Mouse (Mus musculus) stomach, embryonic 15.5 days (tissue): ENCODE measurements around the gene Pkd1l1. TPM values are rescaled to one million over a fixed set of nuclear protein-coding genes. Genes with fewer than 3 reads are reported as not detected.

Experiments used
- ATAC-seq: fragments of 200-750 bp; cut with Nextera tagmentation; 2 replicates; pipeline ENCODE4 v1.8.0; 2017; ENCODE audit warnings: low read depth, moderate number of reproducible peaks, moderate TSS enrichment; ENCODE audit not compliant: insufficient read depth, low FRiP score
- H3K27ac ChIP-seq: fragments of 300-500 bp; sonication (generic); 2 replicates; pipeline ENCODE4 v1.5.1; 2015; ENCODE audit warnings: mild to moderate bottlenecking, inconsistent platforms
- H3K27me3 ChIP-seq: fragments of 300-500 bp; sonication (generic); replicated peaks from 2 replicates; pipeline ENCODE4 v1.6.1; 2015; ENCODE audit warnings: inconsistent platforms
- H3K36me3 ChIP-seq: fragments of 300-500 bp; sonication (generic); 2 replicates; pipeline ENCODE4 v1.6.1; 2015; ENCODE audit warnings: inconsistent platforms
- H3K4me1 ChIP-seq: fragments of 300-500 bp; sonication (generic); 2 replicates; pipeline ENCODE4 v1.6.1; 2015; ENCODE audit warnings: inconsistent platforms
- H3K4me2 ChIP-seq: fragments of 300-500 bp; sonication (generic); 2 replicates; pipeline ENCODE4 v1.6.1; 2015; ENCODE audit warnings: mild to moderate bottlenecking, inconsistent platforms
- H3K4me3 ChIP-seq: fragments of 300-500 bp; sonication (generic); replicated peaks from 2 replicates; pipeline ENCODE4 v1.5.1; 2015; ENCODE audit warnings: inconsistent platforms
- H3K9ac ChIP-seq: fragments of 300-500 bp; sonication (generic); 2 replicates; pipeline ENCODE4 v1.6.1; 2015; ENCODE audit warnings: inconsistent platforms
- H3K9me3 ChIP-seq: fragments of 300-500 bp; sonication (generic); 2 replicates; pipeline ENCODE4 v1.6.1; 2016; ENCODE audit warnings: inconsistent platforms
- WGBS: fragments of 180-500 bp; shearing (Covaris S2); methylation state at CpG from one replicate; pipeline ENCODE4 v1.1.7; 2015; 5-methylcytosine and 5-hydroxymethylcytosine counted together
- polyA plus RNA-seq: library from polyadenylated mRNA; unstranded; fragments of >200 nt; fragmentation: Nextera tagmentation; extraction: Ambion mirVana; gene quantifications from 2 replicates; pipeline ENCODE4 v1.2.1, GENCODE M21; 2015

The Pkd1l1 gene
- polyA plus RNA-seq, 1 experiment from 2014 or later = 0.06 TPM

GRCm38 (mm10) chr11:8814097-8814790 lies 158.8 kb downstream of the Pkd1l1 start:
- peak; percentile 74 for ATAC-seq
- Histone ChIP-seq H3K9me3 (no peaks in the 10 kb centered on the region), H3K4me3 (no peak overlapping the region), H3K4me1 (0 out of 2 replicates have a peak, but pooled peaks cover 7% of the 10 kb centered on the region), H3K4me2 (no peak overlapping the region), H3K36me3 (no peaks in the 10 kb centered on the region), H3K27ac (peak overlapping the region; percentile 61; the same call in 1 of the 2 replicates), H3K9ac (no peak overlapping the region), H3K27me3 (no peaks in the 10 kb centered on the region)
- WGBS = 36% methylated on average over 4 of the region's 4 CpGs

GRCm38 (mm10) chr11:8811506-8812100 lies 161.5 kb downstream of the Pkd1l1 start:
- H3K4me1 ChIP-seq = 0 out of 2 replicates have a peak, but pooled peaks cover 7% of the 10 kb centered on the region
- no peaks in the 10 kb centered on the region for H3K27me3 ChIP-seq
- peak; percentile 36; the same call in 1 of the 2 replicates for ATAC-seq
- H3K36me3 ChIP-seq = no peaks in the 10 kb centered on the region
- H3K4me3 ChIP-seq = no peak overlapping the region
- no peak overlapping the region for H3K4me2 ChIP-seq
- H3K9me3 ChIP-seq = no peaks in the 10 kb centered on the region
- WGBS = 15% methylated on average over 5 of the region's 5 CpGs
- no peak overlapping the region for H3K9ac ChIP-seq
- H3K27ac ChIP-seq = no peak overlapping the region

- no peaks in the 10 kb centered on the region for H3K27me3 ChIP-seq
- H3K4me2 ChIP-seq = no peak overlapping the region
Observed at GRCm38 (mm10) chr11:8809644-8810043, 163.4 kb downstream of the Pkd1l1 start.

GRCm38 (mm10) chr11:8807009-8807408 lies 166.1 kb downstream of the Pkd1l1 start:
- Histone ChIP-seq H3K4me1 (0 out of 2 replicates have a peak, but pooled peaks cover 7% of the 10 kb centered on the region), H3K9ac (no peak overlapping the region), H3K36me3 (no peaks in the 10 kb centered on the region), H3K9me3 (no peaks in the 10 kb centered on the region), H3K27ac (no peak overlapping the region), H3K27me3 (no peaks in the 10 kb centered on the region), H3K4me3 (no peak overlapping the region), H3K4me2 (no peak overlapping the region)
- WGBS = 81% methylated on average over 4 of the region's 4 CpGs
- no peak for ATAC-seq

More at GRCm38 (mm10) chr11:8809644-8810043, 163.4 kb downstream of the Pkd1l1 start:
- ATAC-seq = no peak
- Histone ChIP-seq H3K4me1 (0 out of 2 replicates have a peak, but pooled peaks cover 7% of the 10 kb centered on the region), H3K4me3 (no peak overlapping the region), H3K36me3 (no peaks in the 10 kb centered on the region), H3K9me3 (no peaks in the 10 kb centered on the region), H3K27ac (no peak overlapping the region), H3K9ac (no peak overlapping the region)
- WGBS = 45% methylated on average over 1 of the region's 1 CpGs

GRCm38 (mm10) chr11:8804178-8804577 lies 168.9 kb downstream of the Pkd1l1 start:
- no peak overlapping the region for H3K4me2 ChIP-seq
- 80% methylated on average over 3 of the region's 3 CpGs for WGBS

GRCm38 (mm10) chr11:8797486-8797885 lies 175.6 kb downstream of the Pkd1l1 start:
- Histone ChIP-seq H3K27ac (no peak overlapping the region), H3K9ac (no peak overlapping the region), H3K9me3 (no peaks in the 10 kb centered on the region), H3K4me2 (no peak overlapping the region), H3K4me1 (peaks cover 11% of the 10 kb centered on the region; the same call in 1 of the 2 replicates), H3K36me3 (no peaks in the 10 kb centered on the region), H3K27me3 (no peaks in the 10 kb centered on the region), H3K4me3 (no peak overlapping the region)
- ATAC-seq = no peak
- WGBS = 21% methylated on average over 5 of the region's 5 CpGs

More at GRCm38 (mm10) chr11:8804178-8804577, 168.9 kb downstream of the Pkd1l1 start:
- ATAC-seq = no peak
- no peaks in the 10 kb centered on the region for H3K9me3 ChIP-seq
- no peak overlapping the region for H3K27ac ChIP-seq
- H3K4me3 ChIP-seq = no peak overlapping the region
- H3K27me3 ChIP-seq = no peaks in the 10 kb centered on the region
- no peak overlapping the region for H3K9ac ChIP-seq
- no peaks in the 10 kb centered on the region for H3K4me1 ChIP-seq
- H3K36me3 ChIP-seq = no peaks in the 10 kb centered on the region

GRCm38 (mm10) chr11:8795031-8795430 lies 178.0 kb downstream of the Pkd1l1 start:
- Histone ChIP-seq H3K4me2 (no peak overlapping the region), H3K4me3 (no peak overlapping the region), H3K9me3 (no peaks in the 10 kb centered on the region), H3K27me3 (no peaks in the 10 kb centered on the region), H3K27ac (no peak overlapping the region), H3K36me3 (no peaks in the 10 kb centered on the region), H3K4me1 (peaks cover 27% of the 10 kb centered on the region; the same call in 1 of the 2 replicates), H3K9ac (no peak overlapping the region)
- no peak for ATAC-seq
- 81% methylated on average over 3 of the region's 3 CpGs for whole genome bisulfite sequencing

GRCm38 (mm10) chr11:8792146-8792545 lies 180.9 kb downstream of the Pkd1l1 start:
- no peaks in the 10 kb centered on the region for H3K36me3 ChIP-seq
- H3K4me3 ChIP-seq = no peak overlapping the region
- H3K9ac ChIP-seq = no peak overlapping the region
- H3K27ac ChIP-seq = no peak overlapping the region
- no peaks in the 10 kb centered on the region for H3K9me3 ChIP-seq
- H3K4me1 ChIP-seq = peaks cover 31% of the 10 kb centered on the region; the same call in 1 of the 2 replicates
- H3K4me2 ChIP-seq = no peak overlapping the region
- no peak for ATAC-seq
- H3K27me3 ChIP-seq = no peaks in the 10 kb centered on the region
- WGBS = 60% methylated on average over 2 of the region's 2 CpGs

GRCm38 (mm10) chr11:8789186-8789585 lies 183.9 kb downstream of the Pkd1l1 start:
- peak overlapping the region; percentile 75 for H3K27ac ChIP-seq
- ATAC-seq = no peak
- no peak overlapping the region for H3K4me3 ChIP-seq
- H3K36me3 ChIP-seq = no peaks in the 10 kb centered on the region
- H3K9ac ChIP-seq = no peak overlapping the region
- no peaks in the 10 kb centered on the region for H3K27me3 ChIP-seq
- 57% methylated on average over 5 of the region's 5 CpGs for WGBS
- H3K4me2 ChIP-seq = no peak overlapping the region
- H3K9me3 ChIP-seq = no peaks in the 10 kb centered on the region
- peaks cover 29% of the 10 kb centered on the region; the same call in 1 of the 2 replicates for H3K4me1 ChIP-seq

GRCm38 (mm10) chr11:8787604-8788003 lies 185.5 kb downstream of the Pkd1l1 start:
- no peaks in the 10 kb centered on the region for H3K27me3 ChIP-seq
- H3K4me1 ChIP-seq = peaks cover 30% of the 10 kb centered on the region; the same call in 1 of the 2 replicates
- no peak; the same call in 1 of the 2 replicates for ATAC-seq
- H3K9ac ChIP-seq = no peak overlapping the region
- H3K27ac ChIP-seq = no peak overlapping the region
- no peaks in the 10 kb centered on the region for H3K9me3 ChIP-seq
- H3K4me3 ChIP-seq = no peak overlapping the region
- WGBS = 65% methylated on average over 3 of the region's 3 CpGs
- H3K36me3 ChIP-seq = no peaks in the 10 kb centered on the region
- no peak overlapping the region for H3K4me2 ChIP-seq

GRCm38 (mm10) chr11:8784413-8784812 lies 188.7 kb downstream of the Pkd1l1 start:
- H3K4me2 ChIP-seq = no peak overlapping the region
- no peak overlapping the region for H3K9ac ChIP-seq
- peaks cover 17% of the 10 kb centered on the region; the same call in 1 of the 2 replicates for H3K4me1 ChIP-seq
- no peaks in the 10 kb centered on the region for H3K27me3 ChIP-seq
- no peak overlapping the region for H3K27ac ChIP-seq
- no peaks in the 10 kb centered on the region for H3K36me3 ChIP-seq
- WGBS = 74% methylated on average over 4 of the region's 4 CpGs
- H3K9me3 ChIP-seq = no peaks in the 10 kb centered on the region
- no peak overlapping the region for H3K4me3 ChIP-seq
- ATAC-seq = no peak

GRCm38 (mm10) chr11:8782141-8782465 lies 191.0 kb downstream of the Pkd1l1 start:
- Histone ChIP-seq H3K27ac (peak overlapping the region; percentile 51), H3K4me1 (peaks cover 7% of the 10 kb centered on the region; the same call in 1 of the 2 replicates), H3K27me3 (no peaks in the 10 kb centered on the region), H3K4me3 (no peak overlapping the region), H3K4me2 (no peak overlapping the region), H3K9me3 (no peaks in the 10 kb centered on the region), H3K9ac (no peak overlapping the region), H3K36me3 (no peaks in the 10 kb centered on the region)
- WGBS = 47% methylated on average over 3 of the region's 3 CpGs
- ATAC-seq = no peak
